Mouse (Mus musculus) kidney, adult 11 months (tissue): ENCODE data around the gene Bcas3.

Experiments
- DNase-seq: peaks from one replicate; pipeline ENCODE4 v3.0.0; 2022

The Bcas3 gene

DNA sequence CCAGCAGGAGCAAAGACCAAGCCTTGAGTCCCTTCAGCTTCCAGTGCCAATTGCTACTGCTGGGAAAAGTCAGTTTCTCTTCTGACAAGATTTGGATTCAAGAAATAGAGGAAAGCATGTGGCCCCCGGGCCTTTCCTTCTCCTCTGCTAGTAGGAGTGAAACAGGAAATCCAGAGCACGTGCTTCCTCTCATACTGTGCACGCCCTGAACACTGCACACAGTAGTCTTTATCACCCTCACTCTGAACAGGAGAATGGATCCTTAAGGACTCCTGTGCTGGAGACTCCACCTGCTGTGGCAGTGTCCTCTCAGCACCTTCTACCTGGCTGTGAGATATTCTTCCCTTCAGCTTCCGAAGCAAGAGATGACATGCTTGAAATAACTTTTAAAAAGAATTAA lies 458.3 kb downstream of the Bcas3 start:
- DNase-seq: no peak

DNA sequence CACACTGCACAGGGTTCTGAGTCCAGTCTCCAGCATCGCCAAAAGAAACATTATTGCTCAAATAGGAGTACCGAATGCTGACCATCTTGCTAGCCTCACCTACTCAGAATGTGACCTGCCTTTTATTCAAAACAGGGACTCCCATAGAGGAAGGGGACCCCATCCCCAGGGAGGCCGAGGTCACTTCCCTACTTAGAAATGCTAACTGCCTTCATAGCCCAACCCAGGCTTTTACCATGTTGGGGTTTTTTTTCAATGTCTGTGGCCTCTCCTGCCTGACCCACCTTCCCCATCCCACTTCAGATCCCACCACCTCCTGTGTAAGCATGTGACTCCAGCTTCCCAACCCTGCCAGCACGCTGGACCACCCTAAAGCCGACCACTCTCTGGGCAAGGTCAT lies 458.7 kb downstream of the Bcas3 start:
- DNase-seq: no peak

DNA sequence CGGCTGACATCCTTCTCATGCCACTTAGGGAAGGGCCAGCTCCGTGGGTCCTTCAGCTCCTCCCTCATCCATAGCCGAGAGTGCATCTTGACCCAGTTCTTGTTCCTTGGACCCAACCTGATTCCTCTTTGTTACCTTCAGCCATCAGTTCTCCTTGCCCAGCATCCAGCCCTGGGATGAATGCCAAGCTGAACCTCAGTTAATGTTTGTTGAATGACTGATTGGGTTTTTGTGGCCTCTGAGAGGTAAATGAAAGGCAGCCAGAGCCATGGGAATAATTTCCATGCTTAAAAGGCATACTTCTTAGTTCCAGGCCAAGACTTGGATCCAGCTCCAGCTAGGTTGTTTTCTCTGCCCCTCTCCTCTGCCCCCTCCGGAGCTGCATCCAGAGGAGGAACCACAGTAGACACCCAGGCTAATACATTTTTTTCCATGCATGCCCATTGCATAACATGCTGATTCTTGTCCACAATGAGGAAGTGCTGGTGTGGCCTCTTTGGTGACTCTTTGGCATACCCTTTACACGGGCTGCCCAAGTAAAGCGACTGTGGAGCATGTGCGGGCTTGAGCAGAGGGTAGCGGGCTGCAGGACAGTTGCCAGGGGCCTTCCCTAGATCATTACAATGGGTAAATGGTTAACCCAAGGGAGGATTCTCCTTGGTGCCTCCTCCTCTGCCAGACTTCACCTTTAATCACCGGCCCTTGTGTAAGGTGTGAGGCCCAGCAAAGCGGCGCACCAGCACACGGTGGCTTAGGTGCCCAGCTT lies 459.4 kb downstream of the Bcas3 start:
- DNase-seq: peak; percentile 90

DNA sequence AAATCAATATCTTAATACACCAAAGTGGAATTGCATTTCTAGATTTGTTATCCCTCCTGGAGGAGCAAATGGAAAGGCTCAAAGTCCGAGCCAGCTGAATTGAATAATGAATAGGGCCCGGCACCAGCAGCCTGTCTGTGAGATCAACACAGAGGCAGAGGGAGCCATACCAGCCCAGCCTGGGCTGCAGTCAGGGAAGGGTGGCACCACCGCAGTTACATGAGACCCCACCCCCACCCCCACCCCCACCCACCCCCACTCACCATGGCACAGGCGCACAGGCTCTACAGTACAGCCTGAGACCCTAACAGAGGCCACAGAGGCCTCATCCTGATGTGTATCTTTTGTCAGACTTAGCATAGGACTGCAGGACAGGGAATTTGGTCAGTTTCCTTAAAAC lies 461.7 kb downstream of the Bcas3 start:
- no peak for DNase-seq

DNA sequence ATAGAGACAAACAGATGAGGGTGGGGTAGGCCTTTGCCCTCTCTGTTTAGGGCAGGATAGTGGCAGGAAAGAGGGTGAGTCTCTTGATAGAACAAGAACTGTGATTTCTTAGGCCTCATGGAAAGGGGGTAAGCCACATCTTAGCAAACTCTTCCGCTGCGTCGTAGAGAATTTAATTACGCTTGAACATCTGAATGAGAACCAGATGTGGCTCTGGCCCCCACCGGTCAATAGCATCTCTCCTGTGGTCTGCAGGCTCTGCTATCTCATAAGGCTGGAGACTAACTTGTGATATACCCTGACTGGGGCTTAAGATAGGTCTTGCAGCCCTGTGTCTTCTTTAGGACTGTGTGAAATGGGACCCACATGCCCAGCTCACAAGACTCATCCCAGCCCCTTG lies 463.5 kb downstream of the Bcas3 start:
- DNase-seq: no peak

DNA sequence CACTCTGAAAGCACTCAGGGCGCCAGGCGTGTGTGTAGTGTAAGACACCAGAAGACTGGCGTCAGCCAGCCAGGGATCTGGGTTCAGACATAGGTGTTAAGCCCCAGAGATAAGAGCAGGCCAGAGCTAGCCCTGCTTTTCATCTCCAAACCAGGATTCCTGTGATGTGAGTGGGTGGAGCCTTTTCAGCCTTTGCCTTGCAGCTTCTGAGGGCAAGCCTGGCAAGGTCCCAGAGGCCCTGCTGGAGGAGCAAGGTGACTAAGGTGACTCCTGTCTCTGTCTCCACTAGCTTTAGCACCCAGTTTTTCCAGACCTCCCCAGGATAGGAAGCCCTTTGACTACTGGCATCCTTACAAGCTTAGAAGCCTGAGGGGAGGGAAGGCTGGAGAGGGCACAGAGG lies 465.4 kb downstream of the Bcas3 start:
- DNase-seq: peak; percentile 62

DNA sequence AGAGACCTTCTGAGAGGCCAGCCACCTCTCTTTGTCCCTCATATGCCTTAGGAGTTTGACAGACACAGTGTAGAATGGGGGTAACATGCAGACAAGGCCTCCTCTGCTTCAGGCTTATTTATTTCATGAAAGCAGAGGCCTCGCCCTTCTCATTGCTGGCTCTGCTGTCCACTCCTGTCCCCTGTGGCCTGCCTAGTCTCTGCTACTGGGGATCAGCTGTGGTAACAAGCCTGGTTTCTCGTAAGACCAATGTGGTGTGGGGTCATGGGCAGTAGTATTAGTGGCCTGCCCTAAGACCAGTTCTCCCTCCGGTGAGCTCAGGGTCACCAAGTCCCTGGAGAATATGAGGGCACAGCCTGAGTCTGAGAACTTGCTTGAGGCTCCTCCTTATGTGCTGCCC lies 468.0 kb downstream of the Bcas3 start:
- DNase-seq: no peak

DNA sequence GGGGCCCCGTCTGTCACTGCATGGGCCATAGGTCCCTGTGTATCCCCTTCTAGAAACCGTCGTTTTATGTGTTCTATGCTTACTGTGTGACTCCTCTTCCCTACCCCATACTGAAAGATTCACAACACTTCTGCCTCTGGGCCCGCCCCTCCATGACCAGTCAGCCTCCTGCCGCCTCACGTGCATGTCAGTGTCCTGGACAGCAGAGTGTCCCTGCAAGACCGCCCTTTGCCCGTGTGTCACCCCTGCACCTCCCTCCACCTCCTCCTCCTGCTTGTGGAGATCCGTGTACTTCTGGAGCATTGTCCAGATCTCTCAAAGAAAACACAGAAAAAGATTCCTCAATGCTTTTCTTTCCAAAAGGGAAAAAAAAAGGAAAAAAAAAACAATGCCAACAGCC lies 468.7 kb downstream of the Bcas3 start:
- no peak for DNase-seq

DNA sequence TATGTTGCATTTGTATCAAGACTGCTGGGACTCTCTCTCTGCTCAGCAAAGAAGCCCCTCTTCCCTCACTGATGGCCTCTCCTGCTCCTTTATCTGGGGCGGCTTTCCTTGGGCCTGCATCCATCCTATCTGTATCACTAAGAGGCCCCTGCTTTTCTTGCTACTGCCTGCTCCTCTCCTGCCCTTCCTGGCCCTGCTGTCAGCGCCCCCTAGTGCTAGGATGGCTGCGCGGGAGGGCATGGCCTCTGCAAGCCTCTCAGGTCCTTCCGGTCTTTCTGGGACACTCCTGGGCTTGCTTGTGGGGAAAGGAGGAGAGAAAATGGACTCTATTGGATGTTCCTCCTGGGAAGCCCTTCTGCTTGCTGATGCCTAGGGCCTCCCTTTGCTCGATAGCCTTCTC lies 470.2 kb downstream of the Bcas3 start:
- peak; percentile 75 for DNase-seq

DNA sequence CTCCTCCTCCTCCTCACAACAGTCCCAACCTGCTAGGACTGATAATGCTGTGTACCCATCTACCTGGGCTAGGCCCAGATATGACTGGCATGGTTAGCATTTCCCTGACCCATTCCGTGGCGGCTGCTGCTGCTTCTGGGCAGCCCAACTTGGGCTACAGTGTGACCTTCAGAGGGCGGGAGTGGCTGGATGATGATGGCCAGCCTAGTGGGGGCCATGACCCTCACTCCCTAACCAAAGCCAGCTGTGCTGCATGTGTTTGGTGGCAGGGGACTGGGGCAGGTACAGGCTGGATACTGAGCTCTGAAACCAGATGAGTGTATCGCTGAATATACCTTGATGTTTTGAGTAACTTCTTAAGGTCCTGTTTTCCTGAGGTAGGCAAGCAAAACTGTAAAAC lies 470.8 kb downstream of the Bcas3 start:
- peak; percentile 4 for DNase-seq

DNA sequence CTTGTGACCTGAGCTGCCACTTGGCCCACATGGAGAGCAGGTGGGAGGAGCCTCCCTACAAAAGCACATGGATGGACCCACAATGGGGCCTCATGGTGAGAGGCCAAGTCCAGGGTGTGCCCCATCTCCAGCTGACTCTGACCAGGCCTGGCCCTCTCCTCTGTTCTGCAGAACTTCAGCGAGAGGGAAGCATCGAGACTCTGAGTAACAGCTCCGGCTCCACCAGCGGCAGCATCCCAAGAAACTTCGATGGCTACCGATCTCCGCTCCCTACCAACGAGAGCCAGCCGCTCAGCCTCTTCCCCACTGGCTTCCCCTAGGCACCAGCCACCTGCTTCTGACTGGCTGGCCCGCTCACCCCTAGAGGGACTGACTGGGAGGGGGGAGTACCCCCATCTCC lies 472.1 kb downstream of the Bcas3 start:
- DNase-seq: peak; percentile 6

DNA sequence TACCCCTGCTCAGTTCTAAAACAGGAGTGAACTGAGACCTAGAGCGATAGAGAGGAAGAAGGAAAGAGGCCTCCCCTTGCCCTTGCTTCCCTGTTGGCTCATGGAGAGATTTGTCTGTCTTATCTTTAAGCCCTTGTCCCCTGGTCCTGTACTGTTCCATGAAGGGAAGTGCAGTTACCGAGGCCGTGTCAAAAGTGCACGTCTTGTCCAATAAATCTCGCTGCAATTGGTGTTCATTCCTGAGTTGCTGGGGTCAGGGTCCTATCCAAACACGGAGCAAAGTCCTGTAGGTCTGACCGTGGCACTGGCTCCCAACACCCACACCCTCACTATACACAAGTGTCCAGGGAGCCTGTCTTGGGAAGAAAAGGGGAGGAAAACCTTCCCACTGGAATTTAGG lies 472.9 kb downstream of the Bcas3 start:
- peak; percentile 82 for DNase-seq

DNA sequence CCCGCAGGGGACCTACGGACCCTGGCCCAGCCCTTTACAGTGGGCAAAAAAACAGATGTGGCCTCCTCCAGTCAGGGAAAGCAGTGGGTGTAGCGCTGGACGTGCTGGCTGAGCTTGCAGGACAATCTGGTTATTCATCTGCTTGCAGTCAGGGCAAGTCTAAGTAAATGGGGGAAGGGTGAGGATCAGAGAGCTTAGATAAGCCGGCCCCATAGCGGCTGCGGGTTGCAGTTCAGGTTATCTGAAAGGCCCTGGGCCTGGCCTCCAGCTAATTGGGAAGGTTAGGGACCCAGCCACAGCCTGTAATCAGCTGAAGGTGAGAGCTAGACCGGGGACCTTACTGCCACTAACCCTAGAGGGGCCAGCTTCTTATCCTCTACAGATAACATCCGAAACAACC lies 474.4 kb downstream of the Bcas3 start:
- DNase-seq: peak; percentile 75

DNA sequence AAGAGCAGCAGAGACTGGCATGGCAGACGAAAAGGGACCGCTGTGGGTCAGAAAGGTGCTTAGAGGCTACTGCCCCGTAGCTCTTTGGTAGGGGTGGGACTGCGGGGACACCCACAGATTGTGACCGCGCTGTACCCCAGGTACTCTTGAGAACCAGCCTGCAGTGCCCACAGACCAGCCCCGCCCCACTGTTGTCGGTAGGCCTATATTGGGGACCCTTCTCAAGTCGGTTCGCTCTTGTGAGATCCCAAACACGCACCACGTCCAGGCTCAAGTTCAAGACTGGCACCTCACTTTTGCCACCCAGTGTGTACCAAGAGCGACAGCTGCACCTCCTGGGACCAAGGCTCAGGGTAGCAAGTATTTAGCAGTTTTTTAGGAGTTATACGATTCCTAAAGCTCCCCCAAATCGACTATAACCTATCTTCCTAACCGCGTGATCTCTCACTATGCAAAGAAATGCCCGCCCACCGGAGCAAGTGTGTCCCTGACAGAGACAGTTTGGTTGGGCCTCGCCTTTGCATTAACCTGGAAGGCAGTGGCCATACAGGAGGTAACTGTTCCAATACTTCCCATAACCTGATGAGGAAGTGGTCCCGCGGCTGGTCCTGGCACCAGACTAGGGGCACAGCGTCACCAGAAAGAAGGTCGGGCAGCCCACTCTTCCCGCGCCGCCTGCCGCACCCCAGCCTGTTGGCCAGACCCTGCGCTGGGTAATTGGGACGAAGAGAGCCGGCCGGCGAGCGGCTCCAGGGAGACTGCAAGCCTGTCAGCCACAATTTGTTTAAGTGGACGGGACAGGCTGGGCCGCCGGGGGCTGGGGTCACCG lies 475.9 kb downstream of the Bcas3 start:
- no peak for DNase-seq

DNA sequence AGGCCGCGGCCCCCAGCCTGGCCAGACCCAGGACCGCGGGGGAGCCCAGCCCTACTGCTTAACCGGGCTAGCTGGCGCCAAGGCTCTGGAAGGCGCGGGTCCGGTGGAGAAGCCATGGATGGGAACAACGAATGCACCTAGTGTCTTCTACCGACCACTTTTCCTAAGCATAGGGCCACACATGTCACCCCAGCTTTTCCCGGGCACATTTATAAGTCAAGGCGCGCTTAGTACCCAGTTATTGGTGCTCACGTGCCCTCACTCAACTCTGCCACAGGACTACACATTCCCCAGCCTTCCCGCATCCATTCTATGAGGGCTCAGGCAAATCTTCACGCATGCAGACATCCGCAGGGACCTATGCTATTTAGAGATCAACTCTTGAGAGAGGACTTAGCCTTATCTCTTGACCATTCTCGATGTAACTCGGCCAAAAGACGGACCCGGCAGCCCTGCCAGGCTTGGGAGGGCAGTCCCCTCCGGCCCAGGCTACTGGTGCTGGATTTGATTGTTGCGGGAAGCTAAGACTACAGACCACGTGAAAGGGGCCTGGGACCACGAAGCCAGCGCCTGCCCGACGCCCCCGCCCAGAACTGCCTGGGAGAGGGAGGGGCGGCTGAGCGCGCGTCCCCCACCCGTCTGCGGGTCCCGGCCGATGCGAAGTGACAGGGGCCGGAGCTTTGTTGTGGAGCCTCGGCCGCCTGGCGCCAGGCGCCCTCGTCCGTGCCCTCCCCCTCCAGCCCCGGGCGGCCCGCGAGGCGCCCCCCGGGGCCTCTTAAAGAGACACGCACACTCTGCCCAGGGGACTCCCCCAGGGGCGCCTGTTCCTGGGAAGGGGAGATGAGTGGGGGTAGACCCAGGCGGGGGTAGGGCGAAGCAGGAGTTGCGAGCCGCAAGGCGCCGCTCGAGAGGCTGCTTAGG lies 476.8 kb downstream of the Bcas3 start:
- DNase-seq: no peak

DNA sequence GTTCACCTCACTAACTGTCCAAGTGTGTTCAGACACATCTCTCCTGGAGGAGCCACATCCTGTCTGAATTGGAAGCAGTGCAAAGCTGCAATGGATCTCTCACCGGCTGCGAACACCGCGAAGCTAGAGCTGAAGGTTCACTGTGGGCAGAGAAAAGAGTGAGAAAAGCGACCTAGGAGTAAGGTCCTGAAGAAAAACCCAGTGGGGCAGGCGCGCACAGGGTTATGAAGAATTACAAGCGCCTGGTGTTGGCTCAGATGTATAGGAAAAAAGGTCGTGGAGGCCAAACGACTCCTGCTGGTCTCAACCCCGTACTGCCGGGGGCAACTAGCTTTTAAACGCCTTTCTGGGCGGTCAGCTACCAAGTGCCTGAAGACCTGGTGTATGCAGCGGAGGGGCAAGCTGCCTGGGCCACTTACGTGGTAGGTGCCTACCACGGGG lies 478.0 kb downstream of the Bcas3 start:
- DNase-seq: no peak

DNA sequence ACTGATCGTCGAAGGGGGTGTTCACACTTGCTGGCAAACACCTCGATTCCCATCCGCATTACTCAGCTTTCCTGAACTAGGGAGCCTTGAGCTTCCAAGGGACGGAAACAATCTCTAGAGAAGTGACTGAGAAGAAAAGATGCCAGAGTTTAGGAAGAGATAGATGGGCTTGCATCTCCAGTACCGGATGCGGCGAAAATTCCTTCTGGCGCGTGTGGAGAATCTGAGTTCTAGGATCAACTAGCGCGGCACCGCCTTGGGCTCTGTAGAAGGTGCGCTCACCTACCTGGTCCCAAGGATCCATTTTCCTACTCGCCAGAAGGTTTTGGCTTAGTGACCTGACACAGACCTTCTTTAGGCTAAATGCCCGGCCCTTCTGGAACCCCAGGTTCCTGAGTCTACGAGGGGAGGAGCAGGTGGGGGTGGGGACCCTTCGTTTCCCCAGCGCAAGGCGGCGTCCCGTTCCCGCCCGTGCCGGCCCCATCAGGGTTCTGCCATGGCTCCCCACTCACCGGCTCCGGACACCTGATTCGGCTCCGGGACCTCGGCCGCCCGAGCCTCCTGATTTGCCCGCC lies 478.8 kb downstream of the Bcas3 start:
- no peak for DNase-seq

DNA sequence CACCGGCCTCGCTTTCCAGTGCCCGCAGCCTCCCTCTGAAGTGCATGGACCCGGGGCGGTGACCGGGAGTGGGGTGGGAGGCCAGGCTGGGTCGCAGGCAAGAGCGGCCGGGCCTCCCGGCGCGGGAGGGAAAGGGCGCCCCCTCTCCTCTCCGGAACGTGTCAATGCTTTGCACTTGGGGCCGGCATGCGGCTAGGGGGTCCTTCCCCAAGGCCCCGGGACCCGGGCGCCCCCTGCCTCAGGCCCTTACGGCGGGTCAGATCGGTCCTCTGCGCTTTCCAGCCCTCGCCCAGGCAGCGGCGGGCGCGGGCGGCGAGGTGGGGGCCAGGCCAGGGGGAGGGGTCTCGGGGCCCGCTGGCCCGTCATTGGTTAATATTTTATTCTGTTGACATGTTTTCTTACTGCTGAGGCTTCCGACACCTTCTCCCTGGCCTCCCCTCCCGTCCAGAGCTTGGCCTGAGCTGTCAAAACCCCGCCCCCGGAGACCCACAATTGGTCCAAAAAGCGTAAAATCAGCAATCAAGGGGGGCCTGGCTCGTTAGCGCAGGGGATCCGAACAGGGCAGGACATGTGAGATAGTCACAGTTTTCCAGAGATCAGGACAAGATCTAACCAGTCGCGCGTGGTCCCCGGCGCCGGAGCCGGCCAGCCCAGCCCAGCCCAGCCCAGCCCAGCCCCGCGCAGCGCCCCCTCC lies 479.4 kb downstream of the Bcas3 start, which contains the start of gene Tbx2:
Gene Tbx2, plus strand, starts transcription at position 321 of the 694 bp plus-strand sequence.
- DNase-seq: peak; percentile 96

DNA sequence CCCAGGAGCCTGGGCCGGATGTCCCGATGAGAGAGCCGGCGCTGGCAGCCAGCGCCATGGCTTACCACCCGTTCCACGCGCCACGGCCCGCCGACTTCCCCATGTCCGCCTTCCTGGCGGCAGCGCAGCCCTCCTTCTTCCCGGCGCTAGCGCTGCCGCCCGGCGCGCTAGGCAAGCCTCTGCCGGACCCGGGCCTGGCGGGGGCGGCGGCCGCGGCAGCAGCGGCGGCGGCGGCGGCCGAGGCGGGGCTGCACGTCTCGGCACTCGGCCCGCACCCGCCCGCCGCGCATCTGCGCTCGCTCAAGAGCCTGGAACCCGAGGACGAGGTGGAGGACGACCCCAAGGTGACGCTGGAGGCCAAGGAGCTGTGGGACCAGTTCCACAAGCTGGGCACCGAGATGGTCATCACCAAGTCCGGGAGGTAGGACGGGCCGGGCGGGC lies 480.1 kb downstream of the Bcas3 start:
- DNase-seq: no peak

DNA sequence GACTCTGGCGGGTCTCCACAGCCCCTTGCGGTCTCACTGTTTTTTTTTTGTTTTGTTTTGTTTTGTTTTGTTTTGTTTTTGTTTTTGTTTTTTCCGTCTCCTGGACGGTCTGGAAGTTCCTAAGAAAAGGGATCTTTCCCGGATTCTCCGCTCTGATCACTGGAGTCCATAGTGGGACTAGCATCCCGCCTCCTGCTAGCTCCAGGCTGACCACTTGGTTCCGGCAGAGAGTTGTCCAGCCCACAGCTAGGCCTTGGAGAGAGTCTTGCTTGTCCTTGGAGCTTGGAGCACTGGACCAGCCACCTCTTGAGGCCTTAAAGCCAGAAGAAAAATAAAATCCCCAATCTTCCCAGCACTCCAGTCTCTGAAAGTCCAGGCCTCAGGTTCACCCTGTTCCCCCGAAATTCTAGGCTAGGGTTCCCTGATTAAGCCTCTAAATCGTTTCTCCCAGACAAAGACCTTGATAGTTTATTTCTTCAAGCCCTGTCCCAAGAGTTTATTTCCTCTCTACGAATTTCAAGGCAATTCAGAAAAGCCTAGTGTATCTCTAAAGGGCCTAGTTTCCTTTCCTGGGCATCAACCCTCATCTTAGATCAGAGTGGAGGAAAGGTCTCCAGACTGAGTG lies 480.9 kb downstream of the Bcas3 start:
- DNase-seq: no peak

DNA sequence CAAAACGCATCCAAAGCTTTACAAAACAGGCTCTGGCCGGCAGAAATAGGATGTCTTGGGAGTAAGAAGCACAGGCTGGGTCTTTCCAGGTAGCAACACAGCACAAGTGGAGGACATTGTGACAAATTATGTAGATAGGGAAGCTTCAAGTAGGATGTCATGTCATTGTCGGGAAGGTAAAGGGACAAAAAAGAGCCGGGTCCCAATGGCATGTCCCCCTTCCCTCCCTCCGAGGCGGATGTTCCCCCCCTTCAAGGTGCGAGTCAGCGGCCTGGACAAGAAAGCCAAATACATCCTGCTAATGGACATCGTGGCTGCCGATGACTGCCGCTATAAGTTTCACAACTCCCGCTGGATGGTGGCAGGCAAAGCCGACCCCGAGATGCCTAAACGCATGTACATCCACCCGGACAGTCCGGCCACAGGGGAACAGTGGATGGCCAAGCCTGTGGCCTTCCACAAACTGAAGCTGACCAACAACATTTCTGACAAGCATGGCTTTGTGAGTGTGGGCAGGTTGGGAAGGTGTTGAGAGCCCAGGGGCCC lies 481.5 kb downstream of the Bcas3 start:
- no peak for DNase-seq
